Mouse (Mus musculus) liver, adult 2 months (tissue): ENCODE data around the gene Ambra1.

Experiments
- CTCF ChIP-seq: fragments of 200-500 bp; IDR thresholded peaks from 2 replicates; pipeline ENCODE4 v1.5.1; 2011; ENCODE audit warnings: low read depth, low read length, control low read depth
- POLR2A ChIP-seq: fragments of 200-500 bp; IDR thresholded peaks from 2 replicates; pipeline ENCODE4 v1.6.1; 2011; ENCODE audit warnings: low read length, control low read depth; ENCODE audit not compliant: insufficient read depth; ENCODE audit errors: extremely low read depth

- TF ChIP-seq CTCF, result no peak
- no peak for TF ChIP-seq POLR2A
Measured at GRCm38 (mm10) chr2:91854575-91854974, 124.6 kb downstream of the Ambra1 start.
